Mouse (Mus musculus): ENCODE data around the gene Zdhhc17. TPM values are rescaled to one million over a fixed set of nuclear protein-coding genes. Genes with fewer than 3 reads are reported as not detected.

Zdhhc17 gene
- polyA plus RNA-seq, 1 experiment from 2014 or later, result 58.7 TPM

DNA sequence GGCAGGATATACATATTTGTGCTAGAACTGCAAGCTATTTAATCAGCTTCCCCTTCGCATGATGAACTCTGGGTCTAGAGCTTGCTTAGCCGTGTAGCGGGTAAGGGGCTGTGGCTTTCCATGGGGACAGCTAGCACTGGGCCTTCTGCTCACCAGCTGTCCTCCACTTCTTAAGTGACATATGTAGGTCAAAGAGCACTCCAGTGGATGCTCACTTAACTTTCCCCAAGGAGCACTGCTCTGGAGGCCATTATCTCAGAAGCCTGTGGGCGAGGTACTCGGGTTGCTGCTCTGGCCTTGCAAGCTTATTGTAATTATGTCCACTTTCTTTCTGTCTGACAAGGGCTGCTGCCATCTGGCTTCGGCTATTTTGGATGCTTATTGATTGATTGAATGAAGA lies 16.2 kb upstream of the Zdhhc17 start:
- 81% methylated on average over 6 of the region's 6 CpGs for WGBS

DNA sequence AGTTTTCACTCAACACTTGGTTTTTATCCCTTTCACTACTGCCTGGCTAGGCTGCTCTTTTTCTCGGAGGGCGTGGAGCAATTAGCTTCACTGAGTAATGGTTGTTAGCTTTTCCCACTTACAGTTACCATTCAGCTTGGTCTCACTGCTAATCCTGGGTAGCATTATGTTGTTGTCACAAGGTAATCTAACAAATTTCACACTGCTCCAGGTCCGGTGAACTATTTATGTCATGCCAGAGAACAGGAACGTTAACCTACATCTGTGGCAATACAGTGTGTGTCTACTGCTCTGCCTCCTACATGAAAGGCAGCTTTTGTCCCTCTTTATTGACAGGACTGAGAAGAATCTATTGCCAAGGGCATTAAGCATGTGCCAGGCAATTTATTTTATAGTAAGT lies 14.8 kb upstream of the Zdhhc17 start:
- no peaks in the 10 kb centered on the region for H3K9me3 ChIP-seq
- H3K27ac ChIP-seq, result no peak overlapping the region
- H3K9ac ChIP-seq (replicated peaks), result no peak overlapping the region
- WGBS, result 78% methylated on average over 4 of the region's 4 CpGs
- no peaks in the 10 kb centered on the region for H3K27me3 ChIP-seq
- H3K4me3 ChIP-seq (replicated peaks), result no peak overlapping the region
- no peak for ATAC-seq
- no peaks in the 10 kb centered on the region for H3K4me1 ChIP-seq (replicated peaks)
- H3K4me2 ChIP-seq (replicated peaks), result no peak overlapping the region
- H3K36me3 ChIP-seq, result no peaks in the 10 kb centered on the region

More for the DNA sequence above, 16.2 kb upstream of the Zdhhc17 start:
- no peak for ATAC-seq
- no peaks in the 10 kb centered on the region for H3K36me3 ChIP-seq
- no peak overlapping the region for H3K4me2 ChIP-seq (replicated peaks)
- H3K4me1 ChIP-seq (replicated peaks), result no peaks in the 10 kb centered on the region
- H3K9ac ChIP-seq (replicated peaks), result no peak overlapping the region
- no peak overlapping the region for H3K27ac ChIP-seq
- H3K27me3 ChIP-seq, result no peaks in the 10 kb centered on the region
- no peaks in the 10 kb centered on the region for H3K9me3 ChIP-seq
- H3K4me3 ChIP-seq (replicated peaks), result no peak overlapping the region

DNA sequence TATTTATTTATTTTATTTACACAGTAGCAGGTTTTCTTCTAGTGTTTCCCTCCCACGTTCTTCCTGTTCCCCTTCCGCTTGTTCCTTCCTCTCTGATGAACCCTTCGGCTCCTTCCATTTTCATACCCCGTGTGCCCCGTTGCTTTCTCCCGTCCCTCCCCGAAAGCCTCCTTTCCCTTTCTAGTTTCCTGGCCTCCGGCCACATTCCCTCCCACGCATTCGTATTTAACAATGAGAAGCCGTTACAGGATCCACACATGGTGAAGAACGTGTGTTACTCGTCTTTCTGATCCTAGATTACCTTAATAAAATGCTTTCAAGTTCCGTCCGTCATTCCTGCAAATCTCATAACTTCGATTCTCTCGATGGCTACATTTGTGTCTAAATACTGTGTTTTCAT lies 4.5 kb upstream of the Zdhhc17 start:
- Histone ChIP-seq H3K36me3 (no peaks in the 10 kb centered on the region), H3K4me2 (replicated peaks) (no peak overlapping the region), H3K27me3 (no peaks in the 10 kb centered on the region), H3K9ac (replicated peaks) (no peak overlapping the region), H3K4me1 (replicated peaks) (no peaks in the 10 kb centered on the region), H3K9me3 (0 out of 2 replicates have a peak, but pooled peaks cover 2% of the 10 kb centered on the region), H3K27ac (no peak overlapping the region), H3K4me3 (replicated peaks) (no peak overlapping the region)
- no peak for ATAC-seq
- WGBS, result 87% methylated on average over 17 of the region's 17 CpGs

DNA sequence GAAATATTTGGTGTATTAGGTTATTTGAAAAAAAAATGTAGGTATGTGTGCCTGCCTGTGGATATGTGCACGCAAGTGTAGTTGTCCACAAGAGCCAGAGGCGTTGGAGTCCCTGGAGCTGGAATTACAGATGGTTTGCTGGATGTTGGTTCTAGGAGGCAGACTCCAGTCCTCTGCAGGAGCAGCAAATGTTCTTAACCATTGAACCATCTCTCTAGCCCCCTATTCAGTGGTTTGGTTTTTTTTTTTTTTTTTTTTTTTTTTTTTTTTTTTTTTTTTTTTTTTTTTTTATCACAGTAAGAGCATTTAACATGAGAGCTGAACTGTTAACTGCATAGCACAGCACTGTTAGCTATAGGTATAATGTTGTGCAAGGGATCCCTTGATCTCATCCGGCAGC lies 3.3 kb upstream of the Zdhhc17 start:
- Histone ChIP-seq H3K9me3 (0 out of 2 replicates have a peak, but pooled peaks cover 2% of the 10 kb centered on the region), H3K4me2 (replicated peaks) (no peak overlapping the region), H3K9ac (replicated peaks) (no peak overlapping the region), H3K36me3 (no peaks in the 10 kb centered on the region), H3K4me3 (replicated peaks) (no peak overlapping the region), H3K4me1 (replicated peaks) (peaks cover 5% of the 10 kb centered on the region), H3K27ac (no peak overlapping the region), H3K27me3 (no peaks in the 10 kb centered on the region)
- ATAC-seq, result no peak
- WGBS, result 94% methylated on average over 3 of the region's 3 CpGs

DNA sequence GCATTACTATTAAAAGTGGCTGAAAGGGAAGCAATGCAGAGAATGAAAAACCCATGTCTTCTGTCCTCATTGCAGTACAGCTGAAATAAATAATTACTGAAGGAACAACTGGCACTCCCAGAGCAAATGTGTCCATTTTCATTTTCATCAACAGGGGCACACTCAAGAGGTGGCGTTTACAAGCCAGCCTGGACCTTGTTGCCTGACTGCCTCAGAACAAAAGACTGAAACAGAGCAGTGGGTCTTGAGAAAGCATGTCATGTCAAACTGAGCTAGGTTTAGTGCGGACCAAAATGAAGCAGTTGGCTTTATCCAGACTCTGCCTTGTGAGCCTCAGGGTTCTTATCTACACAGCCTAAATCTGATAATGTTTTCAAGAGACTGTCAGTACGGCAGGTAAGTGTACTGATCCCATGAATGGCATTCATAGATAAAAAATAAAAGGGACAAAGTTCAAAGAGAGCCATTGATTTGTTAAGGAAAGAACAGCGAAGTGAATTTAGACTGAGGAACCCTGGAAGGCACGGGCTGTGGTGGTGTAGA lies 2.6 kb upstream of the Zdhhc17 start:
- Histone ChIP-seq H3K4me3 (replicated peaks) (no peak overlapping the region), H3K27ac (no peak overlapping the region), H3K36me3 (no peaks in the 10 kb centered on the region), H3K4me1 (replicated peaks) (peaks cover 12% of the 10 kb centered on the region), H3K9ac (replicated peaks) (no peak overlapping the region), H3K27me3 (no peaks in the 10 kb centered on the region), H3K4me2 (replicated peaks) (no peak overlapping the region), H3K9me3 (0 out of 2 replicates have a peak, but pooled peaks cover 2% of the 10 kb centered on the region)
- WGBS, result 47% methylated on average over 5 of the region's 5 CpGs
- ATAC-seq, result no peak

DNA sequence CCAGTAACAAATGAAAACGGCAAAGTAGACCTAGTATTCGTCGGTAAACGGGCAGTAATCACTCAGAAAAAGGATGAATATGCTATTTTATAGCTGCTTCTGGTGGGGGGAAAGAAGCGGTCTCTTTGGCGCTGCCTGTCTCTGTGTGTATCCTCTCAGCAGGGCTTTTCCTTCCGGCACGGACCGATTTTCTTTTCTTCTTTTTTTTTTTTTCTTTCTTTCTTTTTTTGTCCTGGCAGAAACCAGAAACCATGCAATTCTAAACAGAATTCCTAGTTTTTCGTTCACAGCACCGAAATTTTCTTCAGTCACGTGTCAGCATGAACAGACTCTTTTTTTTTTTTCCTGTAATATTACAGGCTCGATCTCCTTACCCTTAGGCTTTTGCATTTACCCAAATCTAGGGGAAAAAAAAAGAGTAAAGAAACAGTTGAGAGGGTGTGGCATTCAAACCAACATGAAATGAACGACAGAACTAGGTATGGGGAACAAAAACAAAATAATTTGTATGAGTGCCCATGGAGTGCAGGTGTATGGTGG lies 1.4 kb upstream of the Zdhhc17 start:
- H3K27ac ChIP-seq, result peak overlapping the region; percentile 99
- 2% methylated on average over 14 of the region's 14 CpGs for WGBS
- no peak for ATAC-seq
- peak overlapping the region; percentile 88 for H3K4me3 ChIP-seq (replicated peaks)
- no peaks in the 10 kb centered on the region for H3K36me3 ChIP-seq
- H3K9me3 ChIP-seq, result 0 out of 2 replicates have a peak, but pooled peaks cover 2% of the 10 kb centered on the region
- H3K27me3 ChIP-seq, result no peaks in the 10 kb centered on the region
- peaks cover 21% of the 10 kb centered on the region for H3K4me1 ChIP-seq (replicated peaks)
- peak overlapping the region; percentile 79 for H3K4me2 ChIP-seq (replicated peaks)
- H3K9ac ChIP-seq (replicated peaks), result peak overlapping the region; percentile 97

DNA sequence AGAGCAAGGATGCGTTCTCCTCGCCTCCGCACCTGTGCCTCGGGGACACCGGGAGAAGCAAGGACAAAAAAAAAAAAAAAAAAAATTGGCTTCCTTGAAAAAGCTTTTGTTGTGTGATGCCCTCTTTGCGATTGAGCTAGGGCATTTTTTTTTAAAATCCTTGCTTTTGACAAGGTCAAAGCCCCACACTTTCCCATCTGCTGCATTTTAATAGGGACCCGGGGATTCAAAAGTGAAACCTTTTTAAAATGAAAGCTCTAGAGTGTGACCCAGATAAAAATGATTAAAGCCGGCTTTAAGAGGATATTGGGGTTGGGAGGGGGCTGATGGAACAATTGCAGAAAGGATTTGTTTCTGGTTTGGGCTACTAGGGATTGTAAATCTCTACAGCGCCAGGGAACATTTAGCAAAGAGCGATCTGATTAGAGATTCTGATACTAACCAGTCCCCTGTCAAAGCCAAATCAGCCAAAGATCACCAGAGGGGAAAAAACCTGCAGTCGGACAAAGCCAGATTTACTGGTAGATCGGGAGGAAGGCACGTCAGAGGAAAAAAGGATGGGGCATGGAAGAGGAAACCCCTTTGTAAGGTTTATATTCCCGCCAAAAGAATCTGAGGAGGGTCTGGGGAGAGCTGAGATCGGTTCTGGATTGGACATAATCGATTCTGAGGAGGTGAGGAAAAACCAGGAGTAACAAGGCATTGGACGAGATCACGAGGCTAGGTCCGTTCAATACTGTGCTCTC lies 713 bp upstream of the Zdhhc17 start:
- Histone ChIP-seq H3K36me3 (no peaks in the 10 kb centered on the region), H3K4me2 (replicated peaks) (peak overlapping the region; percentile 79), H3K27me3 (no peaks in the 10 kb centered on the region), H3K9ac (replicated peaks) (peak overlapping the region; percentile 97), H3K4me1 (replicated peaks) (peaks cover 27% of the 10 kb centered on the region), H3K4me3 (replicated peaks) (peak overlapping the region; percentile 88), H3K27ac (peak overlapping the region; percentile 99), H3K9me3 (0 out of 2 replicates have a peak, but pooled peaks cover 2% of the 10 kb centered on the region)
- ATAC-seq, result peak; percentile 29; the same call in 1 of the 2 replicates
- 0% methylated on average over 19 of the region's 19 CpGs for WGBS

DNA sequence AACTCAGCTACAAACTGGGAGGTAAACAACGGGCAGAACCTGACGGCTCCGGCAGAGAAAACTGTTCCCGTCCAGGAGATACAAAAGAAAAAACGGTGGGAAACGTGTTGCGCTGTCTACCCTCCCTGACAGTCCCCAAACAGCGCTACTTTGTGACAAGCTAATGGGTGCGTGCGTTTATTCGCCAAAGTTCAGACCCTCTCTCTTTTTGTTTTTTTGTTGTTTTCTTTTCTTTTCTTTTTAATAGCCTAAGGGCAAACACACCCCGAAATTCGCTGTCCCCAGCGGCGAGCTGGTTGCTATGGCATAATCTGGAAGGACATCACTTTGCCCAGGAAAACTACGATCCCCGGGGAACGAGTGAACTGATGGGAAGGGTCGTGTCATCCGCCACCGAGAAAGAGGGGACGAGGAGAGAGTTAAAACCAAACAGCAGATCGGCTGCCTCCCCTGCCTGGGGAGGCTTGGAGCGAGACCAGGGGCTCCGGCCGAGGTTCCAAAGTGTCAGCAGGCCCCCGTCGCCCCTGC lies 763 bp downstream of the Zdhhc17 start:
- H3K4me3 ChIP-seq (replicated peaks), result peak overlapping the region; percentile 88
- WGBS, result under 1% methylated on average over 28 of the region's 28 CpGs
- H3K9ac ChIP-seq (replicated peaks), result peak overlapping the region; percentile 97
- H3K36me3 ChIP-seq, result no peaks in the 10 kb centered on the region
- ATAC-seq, result no peak
- H3K27ac ChIP-seq, result peak overlapping the region; percentile 99
- peak overlapping the region; percentile 79 for H3K4me2 ChIP-seq (replicated peaks)
- H3K27me3 ChIP-seq, result no peaks in the 10 kb centered on the region
- no peaks in the 10 kb centered on the region for H3K9me3 ChIP-seq
- H3K4me1 ChIP-seq (replicated peaks), result peaks cover 35% of the 10 kb centered on the region

DNA sequence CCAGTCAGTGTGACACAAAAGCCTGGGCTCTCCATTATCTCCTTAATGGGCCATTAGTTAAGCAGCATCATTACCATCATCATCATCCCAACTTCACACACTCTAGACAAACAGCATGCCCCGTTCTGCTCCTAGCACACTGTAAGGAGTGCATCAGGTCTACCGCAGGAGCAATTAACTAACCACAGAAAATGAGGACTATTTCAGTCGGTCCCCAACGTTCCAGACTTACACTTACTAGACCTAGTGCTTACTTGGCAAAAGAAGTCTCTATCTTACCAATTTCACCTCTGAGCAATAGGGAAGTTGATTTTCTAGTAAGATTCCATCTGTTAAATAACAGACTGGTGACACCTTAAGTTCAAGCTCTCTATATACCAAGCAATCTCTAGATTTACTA lies 2.3 kb downstream of the Zdhhc17 start:
- no peaks in the 10 kb centered on the region for H3K9me3 ChIP-seq
- no peak overlapping the region for H3K27ac ChIP-seq
- 79% methylated on average over 4 of the region's 4 CpGs for WGBS
- H3K27me3 ChIP-seq, result no peaks in the 10 kb centered on the region
- no peaks in the 10 kb centered on the region for H3K36me3 ChIP-seq
- ATAC-seq, result no peak
- peak overlapping the region; percentile 12; the same call in 1 of the 2 replicates for H3K9ac ChIP-seq (replicated peaks)
- peaks cover 35% of the 10 kb centered on the region for H3K4me1 ChIP-seq (replicated peaks)
- H3K4me2 ChIP-seq (replicated peaks), result peak overlapping the region; percentile 79
- peak overlapping the region; percentile 88; the same call in 1 of the 2 replicates for H3K4me3 ChIP-seq (replicated peaks)

DNA sequence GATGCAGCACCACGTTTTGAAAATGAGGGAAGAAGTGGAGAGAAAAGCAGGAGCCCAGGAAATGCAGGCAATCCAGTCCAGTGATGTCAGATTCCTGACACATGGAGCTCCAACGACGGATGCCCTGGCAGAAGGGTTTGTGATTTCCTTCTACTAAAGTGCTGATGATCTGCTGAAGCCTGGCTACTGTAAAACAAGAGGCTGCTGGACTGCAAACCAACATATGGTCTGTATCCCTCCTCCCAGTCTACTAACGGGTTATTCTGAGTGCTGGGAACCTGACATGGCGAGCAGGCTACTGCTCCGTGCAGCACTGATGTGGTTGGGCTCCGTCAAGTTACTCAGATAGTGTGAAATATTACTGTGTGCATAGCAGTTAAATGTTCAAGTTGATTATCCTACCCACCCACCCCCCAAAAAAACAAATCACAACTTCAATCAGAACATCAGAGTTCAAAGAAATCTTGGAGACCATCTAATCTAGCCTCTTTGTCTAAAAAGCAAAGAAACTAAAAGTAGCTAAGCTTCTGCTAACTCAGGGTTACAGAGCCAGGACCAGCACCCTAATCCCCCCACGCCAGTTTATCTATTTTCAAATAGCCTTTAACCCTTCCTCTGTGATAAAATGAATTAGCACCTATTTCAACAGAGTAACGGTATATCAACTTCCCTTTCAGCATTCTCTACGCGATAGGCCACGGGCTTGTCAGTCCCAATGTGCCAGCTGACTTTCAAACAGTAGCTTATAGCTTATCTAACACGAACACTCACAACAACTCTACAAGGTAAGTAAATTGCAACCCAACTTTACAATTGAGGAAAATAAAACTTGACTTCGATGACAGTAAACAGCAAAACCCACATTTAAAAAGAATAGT lies 4.1 kb downstream of the Zdhhc17 start:
- H3K4me1 ChIP-seq (replicated peaks), result peaks cover 35% of the 10 kb centered on the region
- H3K27me3 ChIP-seq, result no peaks in the 10 kb centered on the region
- H3K9ac ChIP-seq (replicated peaks), result no peak overlapping the region
- H3K4me3 ChIP-seq (replicated peaks), result no peak overlapping the region
- H3K9me3 ChIP-seq, result no peaks in the 10 kb centered on the region
- no peak overlapping the region for H3K27ac ChIP-seq
- WGBS, result 78% methylated on average over 14 of the region's 14 CpGs
- H3K4me2 ChIP-seq (replicated peaks), result 0 out of 2 replicates have a peak overlapping the region, but pooled peaks have one; percentile 4
- H3K36me3 ChIP-seq, result no peaks in the 10 kb centered on the region
- ATAC-seq, result no peak

DNA sequence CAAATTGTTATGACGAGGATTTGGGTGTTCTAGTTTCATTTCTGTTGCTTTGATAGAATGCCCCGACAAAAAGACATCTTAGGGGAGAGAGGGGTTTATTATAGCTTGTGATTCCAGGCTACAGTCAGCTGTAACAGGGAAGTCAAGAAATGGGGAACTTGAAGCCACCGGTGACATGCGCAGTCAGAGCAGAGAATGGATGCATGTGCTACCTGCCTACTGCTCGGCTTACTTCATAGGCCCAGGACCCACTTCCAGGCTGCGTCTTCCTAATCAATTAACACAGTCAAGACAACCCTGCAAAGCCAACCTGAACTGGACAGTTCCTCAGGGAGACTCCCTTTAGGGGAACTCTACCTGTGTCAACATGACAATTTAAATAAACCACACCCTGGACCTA lies 5.7 kb downstream of the Zdhhc17 start:
- Histone ChIP-seq H3K9me3 (no peaks in the 10 kb centered on the region), H3K4me1 (replicated peaks) (peaks cover 37% of the 10 kb centered on the region), H3K27ac (no peak overlapping the region), H3K27me3 (no peaks in the 10 kb centered on the region), H3K9ac (replicated peaks) (no peak overlapping the region), H3K4me2 (replicated peaks) (no peak overlapping the region), H3K36me3 (no peaks in the 10 kb centered on the region), H3K4me3 (replicated peaks) (no peak overlapping the region)
- no peak for ATAC-seq
- 94% methylated on average over 6 of the region's 6 CpGs for WGBS
